Mouse (Mus musculus) embryo, embryonic 11 days (tissue): ENCODE data around the gene Arhgap33.
"Not testable (repeated sequence)": the region's sequence is repeated elsewhere in the genome, so short reads cannot be mapped to it uniquely, and the experiment has no call there.

Source experiments
- DNase-seq: peaks from one replicate; pipeline ENCODE4 v3.0.0-alpha.2; 2015

The Arhgap33 gene

GRCm38 (mm10) chr7:30492765-30493164 is 42.1 kb downstream of the Arhgap33 start:
- peak; percentile 77 for DNase-seq

- no peak for DNase-seq
These were observed 43.9 kb downstream of the Arhgap33 start for GRCm38 (mm10) chr7:30490957-30491307.

DNA sequence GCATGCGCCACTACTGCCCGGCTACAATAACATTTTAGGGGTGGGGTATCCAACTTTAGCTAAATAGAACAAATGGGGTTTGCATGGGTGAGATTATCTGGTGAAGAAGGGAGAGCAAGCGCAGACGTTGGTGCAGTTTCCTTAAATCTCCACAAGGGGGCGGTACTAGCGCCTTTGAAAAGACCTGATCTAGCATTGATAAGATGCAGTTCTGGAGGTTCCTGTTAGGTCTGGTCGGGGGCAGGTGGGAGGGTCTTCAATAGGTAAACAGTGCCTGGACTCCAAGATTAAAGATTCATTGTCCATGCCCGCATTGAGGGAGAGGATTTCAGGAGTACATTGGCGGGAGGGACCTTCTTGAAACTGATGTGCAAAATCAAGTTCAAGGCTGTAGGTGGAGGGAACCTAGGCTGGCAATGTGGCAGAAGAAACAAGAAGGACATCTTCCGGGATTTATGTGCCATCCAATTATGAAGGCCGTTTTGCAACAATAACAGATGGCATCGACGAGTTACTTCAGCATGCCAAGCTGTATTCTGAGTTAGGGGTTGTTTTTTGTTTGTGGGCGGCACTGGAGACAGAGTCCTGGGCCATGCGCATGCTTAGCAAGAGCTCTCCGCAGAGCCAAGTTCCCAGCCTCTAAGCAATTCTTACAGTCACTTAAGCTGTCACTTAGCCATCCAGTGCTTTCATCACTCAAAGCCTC is 44.5 kb downstream of the Arhgap33 start:
- DNase-seq, result peak; percentile 52

DNA sequence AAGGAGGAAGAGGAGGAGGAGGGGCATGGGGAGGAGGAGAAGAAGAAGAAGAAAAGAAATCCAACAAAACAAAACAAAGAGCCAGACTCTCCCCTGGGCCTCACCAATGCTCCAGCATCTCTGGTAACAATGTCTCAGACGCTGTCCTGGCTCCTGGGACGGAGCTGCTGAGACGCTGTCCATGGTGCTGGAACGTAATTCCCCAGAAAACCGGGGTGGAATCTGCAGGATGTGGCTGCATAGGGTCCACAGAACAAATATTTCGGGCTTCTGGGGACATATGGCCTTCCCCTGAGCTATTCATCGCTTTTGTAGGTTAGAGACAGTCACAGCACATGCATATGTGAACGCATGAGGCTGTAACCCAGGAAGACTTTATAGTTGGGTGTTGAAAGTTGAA is 50.6 kb downstream of the Arhgap33 start:
- DNase-seq, result peak; percentile 76

DNA sequence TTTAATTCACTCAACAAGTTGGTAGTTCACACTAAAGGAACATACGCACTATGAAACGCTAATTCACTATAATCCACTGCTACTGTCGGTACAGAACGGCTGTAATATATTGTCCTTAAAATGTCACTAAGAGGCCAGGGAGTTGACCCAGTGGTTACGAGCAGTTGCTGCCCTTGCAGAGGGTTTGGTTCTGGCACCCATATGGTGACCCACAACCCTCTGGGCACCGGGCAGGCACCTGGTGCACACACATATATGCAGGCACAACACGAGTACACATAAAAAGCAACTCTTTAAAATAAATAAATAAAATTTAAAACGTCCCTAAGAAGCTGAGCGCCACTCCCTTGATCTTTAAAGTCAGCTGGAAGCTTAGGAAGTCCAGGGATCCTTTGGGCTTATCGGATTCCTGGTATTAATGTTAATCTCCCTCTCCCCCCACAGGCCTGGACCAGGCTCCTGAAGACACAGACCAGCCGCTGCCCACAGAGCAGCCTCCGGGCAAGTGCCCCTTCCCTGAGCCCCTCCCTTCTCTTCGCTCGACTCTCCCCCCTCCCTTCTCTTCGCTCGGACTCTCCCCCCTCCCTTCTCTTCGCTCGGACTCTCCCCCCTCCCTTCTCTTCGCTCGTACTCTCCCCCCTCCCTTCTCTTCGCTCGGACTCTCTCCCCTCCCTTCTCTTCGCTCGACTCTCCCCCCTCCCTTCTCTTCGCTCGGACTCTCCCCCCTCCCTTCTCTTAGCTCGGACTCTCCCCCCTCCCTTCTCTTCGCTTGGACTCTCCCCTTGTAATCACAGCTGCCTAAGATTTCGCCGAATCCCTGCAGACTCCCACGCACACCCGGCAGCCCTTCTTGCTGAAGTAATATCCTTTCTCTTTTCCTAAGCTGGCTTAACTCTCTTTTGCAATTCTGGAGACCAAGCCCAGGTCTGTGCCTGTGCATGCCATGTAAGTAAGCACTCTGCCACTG is 57.2 kb downstream of the Arhgap33 start:
- DNase-seq, result peak; percentile 65

DNA sequence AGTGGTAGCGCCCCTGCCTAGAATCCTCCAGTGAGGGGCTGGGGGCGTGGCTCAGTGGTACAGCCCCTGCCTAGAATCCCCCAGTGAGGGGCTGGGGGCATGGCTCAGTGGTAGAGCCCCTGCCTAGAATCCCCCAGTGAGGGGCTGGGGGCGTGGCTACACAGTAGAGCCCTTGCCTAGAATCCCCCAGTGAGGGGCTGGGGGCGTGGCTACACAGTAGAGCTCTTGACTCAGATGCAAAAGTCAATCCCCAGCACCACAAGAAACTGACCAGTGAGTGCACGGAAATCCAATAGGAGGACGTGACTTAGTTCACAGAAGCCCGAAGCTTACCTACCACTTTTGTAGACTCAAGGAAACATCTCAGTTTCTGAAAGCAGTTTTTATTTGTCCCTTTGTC is 58.7 kb downstream of the Arhgap33 start:
- DNase-seq, result not testable (repeated sequence)

- DNase-seq, result no peak
These were observed 59.9 kb downstream of the Arhgap33 start for GRCm38 (mm10) chr7:30474999-30475398.

DNA sequence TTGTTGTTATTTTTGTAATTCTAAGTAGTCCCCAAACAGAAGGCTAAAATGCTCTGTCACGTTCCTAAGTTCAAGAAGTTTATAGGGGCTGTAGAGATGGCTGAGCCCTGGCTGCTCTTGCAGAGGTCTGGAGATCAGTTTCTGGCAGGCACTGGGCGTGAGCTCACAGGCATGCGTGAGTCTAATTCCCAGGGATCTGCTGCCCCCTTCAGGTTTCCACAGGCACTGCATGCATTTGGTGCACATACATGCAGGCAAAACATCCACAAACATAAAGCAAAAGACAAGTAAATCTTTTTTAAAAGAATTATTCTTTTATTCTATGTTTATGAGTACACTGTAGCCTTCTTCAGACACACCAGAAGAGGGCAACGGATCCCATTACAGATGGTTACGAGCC is 62.4 kb downstream of the Arhgap33 start:
- peak; percentile 42 for DNase-seq
